Mouse (Mus musculus) kidney, adult 2 months (tissue): Measurements from ENCODE around the gene Lrp8.

Experiments
- CTCF ChIP-seq: fragments of 200-500 bp; conservative IDR thresholded peaks from 2 replicates; pipeline ENCODE4 v1.5.1; 2011; ENCODE audit warnings: low read depth, mild to moderate bottlenecking, control low read depth, low read length, moderate library complexity, mixed read lengths; ENCODE audit not compliant: insufficient read depth, insufficient read length
- POLR2A ChIP-seq: fragments of 200-500 bp; IDR thresholded peaks from one replicate; pipeline ENCODE4 v1.6.1; 2011; ENCODE audit warnings: low read depth, low read length, control low read depth

GRCm38 (mm10) chr4:107783541-107783940 lies 18.5 kb upstream of the Lrp8 start:
- TF ChIP-seq POLR2A = no peak
- TF ChIP-seq CTCF = no peak
